Mouse (Mus musculus) spleen, postnatal 36 days (tissue): Measurements from ENCODE around the gene Tenm3.

Experiments
- DNase-seq, 2 experiments: peaks; one replicate each; pipeline ENCODE4 v3.0.0; 2022; ENCODE audit warnings: low spot score in 2 of 2, mixed read lengths in 1 of 2

Gene Tenm3

GRCm38 (mm10) chr8:48451247-48451635 is 392.5 kb downstream of the Tenm3 start:
- DNase-seq: no peak

GRCm38 (mm10) chr8:48450397-48451246 is 393.1 kb downstream of the Tenm3 start:
- no peak for DNase-seq

- no peak for DNase-seq
These were observed 394.1 kb downstream of the Tenm3 start for GRCm38 (mm10) chr8:48449625-48450024.

- no peak for DNase-seq
These were observed 398.1 kb downstream of the Tenm3 start for GRCm38 (mm10) chr8:48445690-48446089.

- DNase-seq: no peak
These were observed 404.3 kb downstream of the Tenm3 start for GRCm38 (mm10) chr8:48439491-48439890.

- DNase-seq: no peak
These were observed 406.1 kb downstream of the Tenm3 start for GRCm38 (mm10) chr8:48437523-48438207.

- DNase-seq: peak; percentile 16 to 26
These were observed 418.6 kb downstream of the Tenm3 start for GRCm38 (mm10) chr8:48425101-48425500.

- no peak for DNase-seq
These were observed 426.0 kb downstream of the Tenm3 start for GRCm38 (mm10) chr8:48417714-48418113.

- no peak for DNase-seq
These were observed 432.8 kb downstream of the Tenm3 start for GRCm38 (mm10) chr8:48410916-48411315.

GRCm38 (mm10) chr8:48400572-48400972 is 443.2 kb downstream of the Tenm3 start:
- DNase-seq: no peak

GRCm38 (mm10) chr8:48385833-48386232 is 457.9 kb downstream of the Tenm3 start:
- no peak for DNase-seq

GRCm38 (mm10) chr8:48380035-48380434 is 463.7 kb downstream of the Tenm3 start:
- DNase-seq: no peak

- DNase-seq: no peak
These were observed 467.0 kb downstream of the Tenm3 start for GRCm38 (mm10) chr8:48376774-48377173.

GRCm38 (mm10) chr8:48375183-48375582 is 468.6 kb downstream of the Tenm3 start:
- DNase-seq: no peak

- no peak for DNase-seq
These were observed 470.3 kb downstream of the Tenm3 start for GRCm38 (mm10) chr8:48373404-48373803.

- DNase-seq: no peak
These were observed 476.6 kb downstream of the Tenm3 start for GRCm38 (mm10) chr8:48367164-48367563.

- no peak for DNase-seq
These were observed 486.9 kb downstream of the Tenm3 start for GRCm38 (mm10) chr8:48356849-48357248.

- DNase-seq: no peak
These were observed 490.3 kb downstream of the Tenm3 start for GRCm38 (mm10) chr8:48353458-48353857.

- no peak for DNase-seq
These were observed 494.9 kb downstream of the Tenm3 start for GRCm38 (mm10) chr8:48348901-48349300.

GRCm38 (mm10) chr8:48348386-48348785 is 495.4 kb downstream of the Tenm3 start:
- DNase-seq: no peak

- DNase-seq: no peak
These were observed 500.7 kb downstream of the Tenm3 start for GRCm38 (mm10) chr8:48343067-48343420.

- no peak for DNase-seq
These were observed 501.3 kb downstream of the Tenm3 start for GRCm38 (mm10) chr8:48342321-48343066.
